14 mouse cellular contexts compared by ENCODE assay signal in the genomic region with DNA sequence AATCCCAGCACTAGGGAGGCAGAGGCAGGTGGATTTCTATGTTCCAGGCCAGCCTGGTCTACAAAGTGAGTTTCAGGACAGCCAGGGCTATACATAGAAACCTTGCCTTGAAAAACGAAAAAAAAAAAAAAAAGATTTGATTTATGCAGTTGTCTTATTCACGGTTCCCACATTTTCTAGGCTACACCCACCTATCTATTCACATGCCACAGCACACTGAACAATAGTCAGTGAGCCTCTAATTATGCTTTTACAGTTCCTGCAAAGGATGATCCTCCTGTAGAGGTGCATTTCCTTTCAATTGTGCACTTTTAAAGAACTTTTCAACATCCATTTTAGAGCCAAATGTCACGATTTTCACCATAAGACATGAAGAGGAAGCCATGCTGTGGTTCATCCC.
"Had no signal": no experiment of that assay in that cellular context is flagged by ENCODE, and none has a peak within 500 bp of the region (broad histone marks: within the 10 kb centered on the region; RNA-seq: fewer than 3 reads in every experiment).

No protein-coding gene starts in this region.

- DNase-seq: lung, adult 18-20 months; lung, embryonic 14.5 days; lung, postnatal 10 days; lung, postnatal 4 days; midbrain, embryonic 14.5 days; retina, postnatal 1 day; right cerebral cortex, adult 18-20 months; right cerebral cortex, postnatal 25 days; right cerebral cortex, postnatal 4 days; spleen, adult 18-20 months; thymus, adult 2 months; thymus, postnatal 25 days; thymus, postnatal 4 days had no signal

- ATAC-seq: midbrain, embryonic 16.5 days had no signal
